Mouse (Mus musculus) neural tube, embryonic 14.5 days (tissue): ENCODE measurements around the gene Dntt. TPM values are rescaled to one million over a fixed set of nuclear protein-coding genes. Genes with fewer than 3 reads are reported as not detected.

Experiments used
- ATAC-seq: fragments of 200-750 bp; cut with Nextera tagmentation; 2 replicates; pipeline ENCODE4 v1.8.0; 2017; ENCODE audit warnings: low read depth, mild to moderate bottlenecking, moderate TSS enrichment, moderate library complexity
- H3K27ac ChIP-seq: fragments of 300-500 bp; sonication (generic); 2 replicates; pipeline ENCODE4 v1.5.1; 2014; ENCODE audit warnings: low read depth, mild to moderate bottlenecking, control low read depth, low read length, moderate library complexity, mixed read lengths
- H3K27me3 ChIP-seq: fragments of 300-500 bp; sonication (generic); 2 replicates; pipeline ENCODE4 v1.6.1; 2014; ENCODE audit warnings: low read length; ENCODE audit not compliant: control insufficient read depth, insufficient read depth
- H3K36me3 ChIP-seq: fragments of 300-500 bp; sonication (generic); 2 replicates; pipeline ENCODE4 v1.6.1; 2014; ENCODE audit warnings: low read length, mixed read lengths; ENCODE audit not compliant: control insufficient read depth, insufficient read depth
- H3K4me1 ChIP-seq: fragments of 300-500 bp; sonication (generic); 2 replicates; pipeline ENCODE4 v1.6.1; 2014; ENCODE audit warnings: low read length; ENCODE audit not compliant: control insufficient read depth, insufficient read depth
- H3K4me2 ChIP-seq: fragments of 300-500 bp; sonication (generic); 2 replicates; pipeline ENCODE4 v1.6.1; 2014; ENCODE audit warnings: mild to moderate bottlenecking, low read depth, low read length, control low read depth
- H3K4me3 ChIP-seq: fragments of 300-500 bp; sonication (generic); 2 replicates; pipeline ENCODE4 v1.5.1; 2014; ENCODE audit warnings: low read depth, low read length, control low read depth, mixed read lengths
- H3K9ac ChIP-seq: fragments of 300-500 bp; sonication (generic); replicated peaks from 2 replicates; pipeline ENCODE4 v1.6.1; 2014; ENCODE audit warnings: low read depth, mild to moderate bottlenecking, control low read depth, low read length, mixed read lengths
- H3K9me3 ChIP-seq: fragments of 300-500 bp; sonication (generic); 2 replicates; pipeline ENCODE4 v1.6.1; 2016; ENCODE audit warnings: low read length; ENCODE audit not compliant: control insufficient read depth
- WGBS: fragments of 180-500 bp; shearing (Covaris S2); extraction: QIAGEN DNeasy Blood & Tissue Kit; methylation state at CpG from one replicate; pipeline ENCODE4 v1.1.7; 2014; 5-methylcytosine and 5-hydroxymethylcytosine counted together
- polyA plus RNA-seq: library from polyadenylated mRNA; unstranded; fragments of >200 nt; fragmentation: Nextera tagmentation; extraction: Ambion mirVana; gene quantifications from 2 replicates; pipeline ENCODE4 v1.2.1, GENCODE M21; 2014

The Dntt gene
- polyA plus RNA-seq, 1 experiment from 2014 or later, result 0.20 TPM

DNA sequence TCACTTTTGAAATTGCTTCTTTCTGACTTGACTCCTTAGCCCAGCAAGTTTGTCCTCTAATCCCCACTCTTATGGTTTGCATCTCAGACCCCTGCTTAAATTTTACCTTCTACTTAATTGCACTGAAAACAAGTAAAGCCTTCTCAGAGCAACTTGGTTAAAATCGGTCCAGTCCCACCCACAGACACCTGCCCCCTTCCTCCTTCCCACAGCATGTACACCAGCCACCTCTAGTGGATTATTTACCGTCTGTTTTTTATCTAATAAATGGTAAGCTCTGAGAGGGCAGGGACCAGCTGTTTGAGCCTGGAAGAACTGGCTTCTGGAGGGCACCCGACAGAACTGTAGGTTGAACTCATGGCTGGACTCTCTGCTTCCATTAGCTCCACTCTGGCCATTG, 8.5 kb upstream of the Dntt start:
- no peak overlapping the region for H3K4me2 ChIP-seq
- no peaks in the 10 kb centered on the region for H3K27me3 ChIP-seq
- H3K9ac ChIP-seq, result no peak overlapping the region
- ATAC-seq, result no peak
- 89% methylated on average over 3 of the region's 3 CpGs for WGBS
- H3K36me3 ChIP-seq, result no peaks in the 10 kb centered on the region
- H3K9me3 ChIP-seq, result no peaks in the 10 kb centered on the region
- no peaks in the 10 kb centered on the region for H3K4me1 ChIP-seq
- no peak overlapping the region for H3K27ac ChIP-seq
- no peak overlapping the region for H3K4me3 ChIP-seq

GRCm38 (mm10) chr19:41022244-41022643, 6.8 kb upstream of the Dntt start:
- no peak overlapping the region for H3K4me3 ChIP-seq
- H3K27ac ChIP-seq, result no peak overlapping the region
- H3K9ac ChIP-seq, result no peak overlapping the region
- no peaks in the 10 kb centered on the region for H3K27me3 ChIP-seq
- no peak overlapping the region for H3K4me2 ChIP-seq
- ATAC-seq, result no peak
- 80% methylated on average over 4 of the region's 4 CpGs for WGBS
- no peaks in the 10 kb centered on the region for H3K9me3 ChIP-seq
- no peaks in the 10 kb centered on the region for H3K36me3 ChIP-seq
- no peaks in the 10 kb centered on the region for H3K4me1 ChIP-seq

DNA sequence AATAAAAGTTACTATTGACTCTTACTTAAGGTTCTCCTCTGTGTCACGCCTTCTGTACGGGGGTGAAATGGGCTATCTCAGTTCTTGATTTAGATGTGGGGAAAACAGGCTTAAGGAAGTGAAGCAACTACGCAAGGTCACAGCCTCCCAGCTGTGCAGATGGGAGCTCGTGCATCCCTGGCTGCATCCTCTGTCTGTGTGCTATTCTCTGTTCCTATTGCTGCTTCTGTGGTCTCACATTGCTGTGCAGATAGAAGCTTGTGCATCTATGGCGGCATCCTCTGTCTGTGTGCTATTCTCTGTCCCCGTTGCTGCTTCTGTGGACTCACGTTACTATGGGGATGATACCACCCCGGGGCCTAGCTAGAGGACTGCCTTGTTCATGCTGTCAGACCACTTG, 2.5 kb upstream of the Dntt start:
- no peak overlapping the region for H3K4me2 ChIP-seq
- no peak overlapping the region for H3K9ac ChIP-seq
- no peaks in the 10 kb centered on the region for H3K9me3 ChIP-seq
- no peak overlapping the region for H3K4me3 ChIP-seq
- no peaks in the 10 kb centered on the region for H3K27me3 ChIP-seq
- 85% methylated on average over 8 of the region's 8 CpGs for WGBS
- no peak overlapping the region for H3K27ac ChIP-seq
- H3K36me3 ChIP-seq, result no peaks in the 10 kb centered on the region
- ATAC-seq, result no peak
- no peaks in the 10 kb centered on the region for H3K4me1 ChIP-seq

GRCm38 (mm10) chr19:41027024-41027423, 2.1 kb upstream of the Dntt start:
- no peaks in the 10 kb centered on the region for H3K36me3 ChIP-seq
- H3K4me2 ChIP-seq, result no peak overlapping the region
- no peaks in the 10 kb centered on the region for H3K4me1 ChIP-seq
- H3K27ac ChIP-seq, result no peak overlapping the region
- H3K27me3 ChIP-seq, result no peaks in the 10 kb centered on the region
- H3K4me3 ChIP-seq, result no peak overlapping the region
- no peak for ATAC-seq
- H3K9me3 ChIP-seq, result no peaks in the 10 kb centered on the region
- 88% methylated on average over 5 of the region's 5 CpGs for WGBS
- H3K9ac ChIP-seq, result no peak overlapping the region

DNA sequence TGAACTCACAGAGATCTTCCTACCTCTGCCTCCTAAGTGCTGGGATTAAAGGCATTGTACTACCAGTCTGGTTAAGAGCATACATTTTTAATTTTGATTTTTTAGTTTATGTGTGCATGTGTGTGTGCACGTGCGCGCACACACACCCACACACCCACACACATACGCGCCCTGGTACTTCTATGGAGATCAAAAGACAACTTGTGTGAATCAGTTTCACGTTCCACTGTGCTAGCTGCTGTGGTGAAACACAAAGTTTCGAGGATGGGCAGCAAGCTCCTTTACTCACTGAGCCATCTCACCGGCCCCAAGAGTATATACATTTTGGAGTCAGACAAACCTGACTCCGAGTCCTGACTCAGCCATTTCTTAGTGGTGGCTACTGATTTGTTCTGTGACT, 1.5 kb upstream of the Dntt start:
- 93% methylated on average over 9 of the region's 9 CpGs for WGBS

DNA sequence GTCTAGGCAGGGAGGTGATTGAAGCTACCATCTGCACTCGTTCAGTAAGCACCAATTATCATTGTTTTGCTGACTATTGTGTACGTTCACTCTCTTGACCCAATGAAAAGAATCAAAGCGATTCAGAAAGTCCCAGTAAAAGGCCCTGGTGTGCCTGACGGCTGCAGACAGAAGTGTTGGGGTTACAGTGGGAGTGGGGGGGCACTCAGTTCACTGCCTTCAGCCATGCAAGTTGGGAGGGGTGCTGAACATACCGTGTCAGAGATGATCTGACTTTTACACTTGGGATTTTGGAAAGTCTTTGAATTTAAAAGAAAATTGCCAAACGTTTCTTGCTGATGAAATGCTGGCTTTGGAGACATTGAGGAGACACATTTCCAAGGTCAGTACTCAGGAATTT, 1.1 kb downstream of the Dntt start:
- ATAC-seq, result no peak
- H3K4me1 ChIP-seq, result no peaks in the 10 kb centered on the region
- 36% methylated on average over 6 of the region's 6 CpGs for WGBS

More for the DNA sequence above, 1.5 kb upstream of the Dntt start:
- H3K27ac ChIP-seq, result no peak overlapping the region
- H3K4me3 ChIP-seq, result no peak overlapping the region
- ATAC-seq, result no peak
- H3K27me3 ChIP-seq, result no peaks in the 10 kb centered on the region
- H3K9ac ChIP-seq, result no peak overlapping the region
- H3K4me1 ChIP-seq, result no peaks in the 10 kb centered on the region
- H3K36me3 ChIP-seq, result no peaks in the 10 kb centered on the region
- H3K4me2 ChIP-seq, result no peak overlapping the region
- no peaks in the 10 kb centered on the region for H3K9me3 ChIP-seq

GRCm38 (mm10) chr19:41031009-41031408, 1.9 kb downstream of the Dntt start:
- no peak overlapping the region for H3K4me2 ChIP-seq
- no peaks in the 10 kb centered on the region for H3K4me1 ChIP-seq
- H3K27me3 ChIP-seq, result no peaks in the 10 kb centered on the region
- ATAC-seq, result no peak
- H3K9ac ChIP-seq, result no peak overlapping the region
- H3K4me3 ChIP-seq, result no peak overlapping the region
- WGBS, result 81% methylated on average over 11 of the region's 11 CpGs
- no peak overlapping the region for H3K27ac ChIP-seq
- H3K9me3 ChIP-seq, result no peaks in the 10 kb centered on the region
- H3K36me3 ChIP-seq, result no peaks in the 10 kb centered on the region

More for the DNA sequence above, 1.1 kb downstream of the Dntt start:
- no peaks in the 10 kb centered on the region for H3K9me3 ChIP-seq
- no peak overlapping the region for H3K27ac ChIP-seq
- H3K36me3 ChIP-seq, result no peaks in the 10 kb centered on the region
- H3K4me3 ChIP-seq, result no peak overlapping the region
- no peak overlapping the region for H3K4me2 ChIP-seq
- H3K9ac ChIP-seq, result no peak overlapping the region
- no peaks in the 10 kb centered on the region for H3K27me3 ChIP-seq

DNA sequence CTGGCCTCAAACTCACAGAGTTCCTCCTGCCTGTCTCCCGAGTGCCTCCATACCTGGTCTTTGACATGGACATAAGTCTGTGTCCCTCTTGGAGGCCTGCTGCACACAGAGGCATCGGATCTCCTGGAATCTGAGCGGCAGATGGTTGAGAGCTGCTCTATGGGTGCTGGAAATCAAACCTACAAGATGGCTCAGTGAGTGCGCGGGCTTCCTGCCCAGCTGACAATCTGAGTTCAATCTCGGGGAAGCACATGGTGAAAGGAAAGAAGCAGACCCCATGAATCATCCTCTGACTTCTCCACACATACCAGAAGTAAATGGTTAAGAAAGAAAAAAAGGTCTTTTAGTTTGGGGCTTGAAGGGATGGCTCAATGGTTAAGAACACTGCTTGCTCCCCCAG, 2.8 kb downstream of the Dntt start:
- H3K9ac ChIP-seq, result no peak overlapping the region
- no peaks in the 10 kb centered on the region for H3K36me3 ChIP-seq
- 84% methylated on average over 6 of the region's 6 CpGs for WGBS
- no peak overlapping the region for H3K4me2 ChIP-seq
- no peaks in the 10 kb centered on the region for H3K27me3 ChIP-seq
- H3K4me3 ChIP-seq, result no peak overlapping the region
- H3K9me3 ChIP-seq, result no peaks in the 10 kb centered on the region
- H3K4me1 ChIP-seq, result no peaks in the 10 kb centered on the region
- ATAC-seq, result no peak
- no peak overlapping the region for H3K27ac ChIP-seq

DNA sequence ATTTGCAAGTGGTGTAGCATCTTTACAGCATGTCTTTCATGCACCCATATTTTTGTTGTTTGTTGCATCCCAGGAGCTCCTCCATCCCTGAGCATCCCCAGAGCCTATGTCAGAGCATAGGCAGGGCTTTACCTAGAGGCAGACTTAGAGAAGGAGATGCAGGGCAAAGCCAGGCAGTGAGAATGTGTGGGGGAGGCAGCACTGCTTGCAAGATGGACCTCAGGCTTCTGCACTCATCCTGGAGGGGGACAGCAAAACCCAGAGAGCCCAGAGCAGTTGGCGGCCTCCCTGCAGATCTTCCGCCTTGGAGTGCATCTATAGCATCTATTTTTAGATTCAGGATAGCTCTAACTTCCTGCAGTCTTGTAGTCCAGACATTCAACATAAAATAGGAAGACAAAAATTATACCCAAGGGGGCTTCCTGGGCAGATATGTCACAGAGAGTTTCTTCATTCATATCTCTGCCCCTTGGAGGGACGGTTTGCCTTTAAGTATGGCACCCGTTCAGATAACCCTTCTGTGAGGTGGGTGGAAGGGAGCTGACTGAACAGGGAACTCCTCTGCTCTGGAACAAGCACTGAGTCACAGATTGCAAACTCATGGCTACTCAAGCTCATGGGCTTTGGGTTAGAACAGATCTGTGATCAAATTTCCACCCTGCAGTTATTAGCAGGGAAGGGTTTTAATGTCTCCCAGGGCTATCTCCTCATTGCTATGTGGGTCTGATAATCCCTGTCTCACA, 6.9 kb downstream of the Dntt start:
- no peaks in the 10 kb centered on the region for H3K27me3 ChIP-seq
- H3K36me3 ChIP-seq, result no peaks in the 10 kb centered on the region
- ATAC-seq, result no peak
- no peaks in the 10 kb centered on the region for H3K9me3 ChIP-seq
- 80% methylated on average over 4 of the region's 4 CpGs for WGBS
- H3K4me2 ChIP-seq, result no peak overlapping the region
- no peaks in the 10 kb centered on the region for H3K4me1 ChIP-seq
- no peak overlapping the region for H3K27ac ChIP-seq
- H3K4me3 ChIP-seq, result no peak overlapping the region
- H3K9ac ChIP-seq, result no peak overlapping the region
